Mouse (Mus musculus) cortical plate, adult 2 months (tissue): ENCODE results near the gene Nek4. TPM values are rescaled to one million over a fixed set of nuclear protein-coding genes. Genes with fewer than 3 reads are reported as not detected.
A peak's percentile ranks its signal among the peaks of the same experiment; 100 is the strongest.

ENCODE experiments used
- H3K27ac ChIP-seq: fragments of 200-500 bp; 2 replicates; pipeline ENCODE4 v1.5.1; 2012; ENCODE audit warnings: low read length, control low read depth, inconsistent platforms; ENCODE audit not compliant: insufficient read depth
- H3K4me1 ChIP-seq: fragments of 200-500 bp; 2 replicates; pipeline ENCODE4 v1.6.1; 2011; ENCODE audit warnings: low read length; ENCODE audit not compliant: control insufficient read depth, insufficient read depth
- H3K4me3 ChIP-seq: fragments of 200-500 bp; 2 replicates; pipeline ENCODE4 v1.5.1; 2011; ENCODE audit warnings: mild to moderate bottlenecking, low read length, control low read depth; ENCODE audit not compliant: insufficient read depth
- CTCF ChIP-seq: fragments of 200-500 bp; IDR thresholded peaks from 2 replicates; pipeline ENCODE4 v1.5.1; 2011; ENCODE audit warnings: mild to moderate bottlenecking, control low read depth, low read length; ENCODE audit not compliant: insufficient read depth; ENCODE audit errors: extremely low read depth
- POLR2A ChIP-seq: fragments of 200-500 bp; IDR thresholded peaks from 2 replicates; pipeline ENCODE4 v1.6.1; 2011; ENCODE audit warnings: mild to moderate bottlenecking, low read length, control low read depth; ENCODE audit not compliant: insufficient read depth; ENCODE audit errors: extremely low read depth
- polyA plus RNA-seq: library from polyadenylated mRNA; depleted of rRNA; stranded (reverse); fragments of >200 nt; gene quantifications from 2 replicates; pipeline ENCODE4 v1.2.3, GENCODE M21; 2012

The Nek4 gene
- polyA plus RNA-seq, 1 experiment: 14.2 TPM

DNA sequence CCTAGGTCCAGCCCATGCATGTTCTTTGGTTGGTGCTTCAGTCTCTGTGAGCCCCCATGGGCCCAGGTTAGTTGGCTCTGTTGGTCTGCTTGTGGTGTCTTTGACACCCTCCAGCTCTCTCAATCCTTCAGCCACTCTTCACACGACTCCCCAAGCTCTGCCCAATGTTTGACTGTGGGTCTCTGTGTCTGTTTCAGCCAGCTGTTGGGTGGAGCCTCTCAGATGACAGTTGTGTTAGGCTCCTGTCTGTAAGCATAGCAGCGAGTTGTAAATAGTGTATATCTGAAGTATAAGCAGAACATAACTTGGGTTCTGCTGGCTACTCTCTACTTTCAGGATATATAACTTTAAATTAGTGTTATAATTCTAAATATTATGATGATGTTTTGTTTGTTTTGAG lies 7.3 kb downstream of the Nek4 start:
- TF ChIP-seq CTCF: no peak
- TF ChIP-seq POLR2A: no peak
- H3K4me3 ChIP-seq: no peak overlapping the region
- no peak overlapping the region for H3K27ac ChIP-seq

DNA sequence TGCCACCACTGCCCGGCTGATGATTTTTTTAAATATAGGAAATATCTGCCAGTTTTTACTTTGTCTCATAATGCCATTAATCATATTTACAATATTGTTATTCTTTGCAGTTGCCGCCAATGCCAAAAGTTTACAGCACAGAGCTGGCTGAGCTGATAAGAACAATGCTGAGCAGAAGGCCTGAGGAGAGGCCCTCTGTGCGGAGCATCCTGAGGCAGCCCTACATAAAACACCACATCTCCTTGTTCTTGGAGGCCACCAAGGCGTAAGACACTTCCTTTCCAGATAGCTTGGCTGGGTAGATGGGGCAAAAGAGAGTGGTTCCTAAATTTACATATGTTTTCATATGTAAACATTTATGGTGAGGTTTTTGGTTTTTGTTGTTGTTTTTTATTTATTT lies 7.9 kb downstream of the Nek4 start:
- Histone ChIP-seq H3K4me3 (no peak overlapping the region), H3K4me1 (no peaks in the 10 kb centered on the region), H3K27ac (no peak overlapping the region)
- TF ChIP-seq CTCF (no peak), POLR2A (no peak)

More for the DNA sequence above, 7.3 kb downstream of the Nek4 start:
- no peaks in the 10 kb centered on the region for H3K4me1 ChIP-seq

DNA sequence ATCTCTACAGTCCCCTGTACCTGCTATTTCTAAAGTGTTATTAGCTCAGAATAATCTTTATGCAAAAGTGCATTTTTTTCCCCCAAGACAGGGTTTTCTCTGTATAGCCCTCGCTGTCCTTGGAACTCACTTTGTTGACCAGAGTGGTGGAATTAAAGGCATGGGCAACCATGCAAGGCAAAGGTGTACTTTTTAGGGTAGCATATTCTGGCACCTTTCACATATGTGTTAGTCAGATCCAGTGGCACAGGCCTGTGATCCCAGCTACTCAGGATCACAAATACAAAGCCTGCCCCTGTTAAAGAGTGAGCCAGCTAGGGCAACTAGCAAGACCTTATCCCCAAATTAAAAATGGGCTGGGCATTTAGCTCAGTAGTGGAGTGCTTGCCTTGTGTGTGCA lies 9.2 kb downstream of the Nek4 start:
- Histone ChIP-seq H3K4me1 (no peaks in the 10 kb centered on the region), H3K4me3 (no peak overlapping the region), H3K27ac (no peak overlapping the region)
- TF ChIP-seq CTCF: no peak
- TF ChIP-seq POLR2A: no peak

DNA sequence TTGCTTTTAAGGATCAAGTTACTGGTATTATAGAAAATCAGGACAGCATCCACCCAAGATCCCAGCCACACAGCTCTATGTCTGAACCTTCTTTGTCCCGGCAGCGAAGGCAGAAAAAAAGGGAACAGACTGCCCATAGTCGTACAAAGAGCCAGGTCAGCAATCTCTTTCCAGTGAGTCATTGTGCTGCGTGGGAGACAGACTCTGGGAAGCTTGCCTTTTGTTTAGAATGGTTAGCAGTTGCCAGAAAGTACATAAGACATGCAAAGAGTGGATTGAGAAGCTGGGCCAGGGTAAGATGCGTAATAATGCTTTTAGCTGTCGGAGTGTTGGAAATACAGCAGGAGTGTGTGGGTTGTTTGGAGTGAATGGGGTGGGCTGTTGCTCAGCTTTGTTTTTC lies 23.0 kb downstream of the Nek4 start:
- no peak for TF ChIP-seq CTCF
- no peak for TF ChIP-seq POLR2A
- H3K4me1 ChIP-seq: peaks cover 3% of the 10 kb centered on the region; the same call in 1 of the 2 replicates
- H3K4me3 ChIP-seq: no peak overlapping the region
- H3K27ac ChIP-seq: no peak overlapping the region

DNA sequence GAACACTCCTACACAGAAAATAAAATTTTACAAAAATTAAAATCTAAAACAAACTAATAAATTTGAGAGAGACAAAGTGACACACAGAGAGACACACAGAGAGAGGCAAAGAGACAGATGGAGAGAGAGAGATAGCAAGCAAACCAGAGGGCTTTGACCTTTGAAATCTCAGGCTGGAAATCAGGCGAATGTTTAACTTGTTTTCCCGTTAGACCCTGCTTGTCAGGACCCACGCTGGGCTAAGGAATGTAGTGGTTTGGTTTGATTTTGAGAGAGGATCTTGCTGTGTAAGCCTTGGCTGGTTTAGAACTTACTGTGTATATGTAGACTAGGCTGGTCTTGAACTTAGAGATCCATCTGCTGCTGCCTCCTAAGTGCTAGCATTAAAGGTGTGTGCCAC lies 25.0 kb downstream of the Nek4 start:
- no peak for TF ChIP-seq POLR2A
- TF ChIP-seq CTCF: no peak
- no peak overlapping the region for H3K4me3 ChIP-seq
- H3K27ac ChIP-seq: no peak overlapping the region
- H3K4me1 ChIP-seq: peaks cover 3% of the 10 kb centered on the region; the same call in 1 of the 2 replicates

DNA sequence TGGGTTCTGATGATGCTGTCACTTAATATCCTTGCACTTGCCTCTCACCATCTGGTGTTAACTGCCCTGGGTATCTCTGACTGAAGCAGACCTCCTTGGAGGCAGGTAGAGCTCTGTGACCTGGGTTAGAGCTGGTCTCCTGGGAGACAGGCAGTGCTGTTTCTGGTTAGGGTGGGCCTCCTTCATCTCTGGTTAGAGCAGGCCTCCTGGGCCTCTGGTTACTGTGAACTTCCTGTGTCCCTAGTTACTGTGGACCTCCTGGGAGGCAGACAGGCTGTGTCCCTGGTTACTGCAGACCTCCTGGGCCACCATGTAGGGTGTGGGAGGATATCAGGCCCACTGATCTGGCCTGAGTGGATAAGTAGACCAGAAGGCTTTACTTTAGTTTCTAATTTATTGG lies 45.2 kb downstream of the Nek4 start:
- no peak for TF ChIP-seq POLR2A
- Histone ChIP-seq H3K27ac (no peak overlapping the region), H3K4me1 (no peaks in the 10 kb centered on the region), H3K4me3 (no peak overlapping the region)

DNA sequence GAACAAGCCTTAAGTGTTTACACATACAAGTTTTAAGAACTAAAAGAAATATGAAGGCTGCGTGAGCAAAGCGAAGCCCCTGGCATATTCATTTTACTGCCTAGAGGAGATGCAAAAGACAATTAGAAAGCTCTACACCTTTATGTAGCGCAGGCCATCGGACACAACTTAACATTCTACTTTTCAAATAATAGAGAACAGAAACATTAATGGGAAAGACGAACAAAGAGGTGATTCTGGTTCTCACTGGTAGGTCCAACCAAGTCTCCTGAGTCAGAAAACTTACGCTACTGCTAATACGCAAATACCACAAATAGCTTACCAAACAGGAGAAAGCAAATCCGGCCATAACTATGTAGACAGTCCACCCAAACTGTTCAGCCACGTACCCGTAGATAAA lies 49.2 kb downstream of the Nek4 start:
- no peak overlapping the region for H3K27ac ChIP-seq

DNA sequence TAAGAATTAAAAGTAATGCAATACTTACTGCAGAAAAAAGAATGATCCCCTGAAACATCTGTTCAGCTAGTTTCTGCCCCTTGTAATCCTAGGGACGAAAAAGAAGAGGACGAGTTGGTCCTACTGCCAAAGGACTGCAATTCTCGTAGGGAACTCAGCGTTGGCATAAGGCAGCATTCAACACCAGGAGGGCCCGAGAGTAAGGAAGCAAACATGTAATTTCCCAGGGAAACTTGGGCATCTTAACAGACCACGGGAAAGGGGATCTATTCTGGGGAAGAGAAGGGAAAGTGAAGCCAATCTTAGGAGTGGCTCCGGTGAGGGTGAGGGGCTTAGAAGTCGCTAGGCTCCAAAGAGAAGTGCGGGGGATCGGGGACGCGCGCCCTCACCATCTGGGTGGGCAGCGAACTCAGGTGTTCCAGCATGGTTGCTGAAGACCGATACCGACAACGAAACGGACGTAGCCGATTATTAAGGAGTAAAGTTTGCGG lies 49.7 kb downstream of the Nek4 start:
- TF ChIP-seq CTCF: no peak
- no peak for TF ChIP-seq POLR2A
- Histone ChIP-seq H3K4me3 (peak overlapping the region; percentile 78), H3K4me1 (no peaks in the 10 kb centered on the region), H3K27ac (no peak overlapping the region; the same call in 1 of the 2 replicates)

More for the DNA sequence above, 49.2 kb downstream of the Nek4 start:
- TF ChIP-seq CTCF: no peak
- no peak for TF ChIP-seq POLR2A
- Histone ChIP-seq H3K4me1 (no peaks in the 10 kb centered on the region), H3K4me3 (peak overlapping the region; percentile 78; the same call in 1 of the 2 replicates)

DNA sequence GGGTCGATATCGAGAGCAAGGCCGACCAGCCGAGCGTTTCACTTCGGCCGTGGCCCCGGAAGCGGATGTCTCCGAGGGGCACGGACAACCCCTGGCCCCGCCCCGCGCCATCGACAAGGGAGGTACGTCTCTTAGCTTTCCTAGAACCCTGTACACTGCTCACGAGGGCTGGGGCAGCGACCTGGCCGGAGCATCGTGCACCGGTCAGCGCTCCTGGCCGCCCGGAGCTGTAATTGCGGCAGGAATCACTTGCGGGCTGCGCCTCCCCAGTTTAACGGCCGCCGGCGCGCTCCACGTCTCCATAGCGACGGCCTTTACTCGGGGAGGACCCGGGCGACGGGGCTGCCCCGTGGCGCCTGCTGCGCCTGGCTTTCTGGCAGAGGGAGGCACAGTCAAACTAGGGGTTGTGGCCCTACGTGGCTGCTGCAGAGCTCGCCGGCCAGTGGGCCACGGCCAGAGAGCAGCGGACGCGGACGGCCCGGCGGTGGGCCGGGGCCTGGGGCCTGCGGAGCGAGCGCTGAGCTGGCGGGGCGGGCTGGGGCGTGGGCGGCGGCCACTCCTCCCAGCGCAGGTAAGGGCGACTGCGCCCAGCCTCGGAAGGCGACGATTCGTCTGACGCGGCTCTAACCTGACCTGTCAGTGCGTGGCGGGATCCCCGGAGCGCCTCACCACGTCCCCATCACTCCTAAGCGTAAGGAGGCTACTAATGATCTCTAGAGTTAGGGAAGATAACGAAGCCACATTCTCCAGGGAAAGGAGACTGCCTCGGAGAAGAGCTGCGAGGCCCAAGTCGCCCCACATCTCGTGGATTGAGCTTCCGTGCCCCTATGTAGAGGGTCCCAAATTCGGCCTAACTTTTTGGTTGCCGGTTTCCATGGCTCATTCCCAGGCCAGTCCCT lies 50.4 kb downstream of the Nek4 start, which contains the start of the genes Glt8d1 and Spcs1:
Glt8d1 (plus strand) TSS at position 94 of the 899 bp plus-strand sequence.
Spcs1 (minus strand) TSS at position 366 of the 899 bp plus-strand sequence.
- H3K4me1 ChIP-seq: no peaks in the 10 kb centered on the region
- H3K4me3 ChIP-seq: peak within 1 kb of the TSS; percentile 78
- no peak for TF ChIP-seq CTCF
- peak; percentile 79 for TF ChIP-seq POLR2A
- H3K27ac ChIP-seq: peak within 1 kb of the TSS; percentile 91

DNA sequence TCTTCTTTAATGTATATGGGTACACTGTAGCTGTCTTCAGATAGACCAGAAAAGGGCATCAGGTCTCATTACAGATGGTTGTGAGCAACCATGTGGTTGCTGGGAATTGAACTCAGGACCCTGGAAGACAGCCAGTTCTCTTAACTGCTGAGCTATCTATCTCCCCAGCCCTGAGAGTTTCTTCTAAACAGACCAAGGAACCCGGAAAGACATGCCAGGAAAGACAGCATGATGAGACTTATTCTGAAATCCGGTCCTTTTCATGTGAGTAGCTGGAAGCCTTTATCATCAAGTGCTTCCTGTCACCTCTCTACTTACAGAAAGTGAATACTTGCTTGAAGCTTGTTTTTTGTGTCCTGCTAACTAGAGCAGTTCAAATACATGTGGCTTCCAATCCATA lies 53.4 kb downstream of the Nek4 start:
- Histone ChIP-seq H3K4me3 (no peak overlapping the region), H3K4me1 (no peaks in the 10 kb centered on the region), H3K27ac (no peak overlapping the region)
- TF ChIP-seq CTCF (no peak), POLR2A (no peak)
